Mouse (Mus musculus): Measurements from ENCODE around the gene Kcnma1.

- TF ChIP-seq POLR2A (IDR thresholded peaks at IDR 0.05; ENCODE audit: borderline replicate concordance, control insufficient read depth, low read depth, low read length) (no peak), CTCF (IDR thresholded peaks at IDR 0.05; ENCODE audit: control insufficient read depth, insufficient read depth, low read length) (no peak)
Observed at GRCm38 (mm10) chr14:23897815-23898214, 116.5 kb downstream of the Kcnma1 start.
